Mouse (Mus musculus): ENCODE results near the gene Satb1. TPM values are rescaled to one million over a fixed set of nuclear protein-coding genes. Genes with fewer than 3 reads are reported as not detected.
A peak's percentile ranks its signal among the peaks of the same experiment; 100 is the strongest.

Gene Satb1
- polyA plus RNA-seq, 1 experiment from 2014 or later, result 5.0 TPM

DNA sequence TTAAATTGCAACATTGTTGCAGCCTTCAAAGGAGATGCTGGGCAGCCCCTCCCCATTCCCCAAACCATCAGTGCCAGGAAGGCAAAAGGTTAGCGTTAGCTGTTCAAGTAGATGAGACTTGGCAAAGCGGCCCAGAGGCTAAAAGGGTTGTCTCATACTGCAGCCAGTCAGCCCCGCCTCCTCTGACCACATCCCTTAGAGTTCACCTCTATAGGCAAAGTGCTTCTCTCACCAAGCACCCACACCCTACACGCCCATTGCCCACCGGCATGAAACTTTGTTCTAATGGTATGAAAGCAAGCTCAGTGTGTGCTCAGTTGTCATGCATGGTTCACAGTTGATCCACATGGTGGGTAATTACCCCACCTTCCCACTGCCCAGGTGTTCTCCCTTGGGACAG is 43.4 kb upstream of the Satb1 start:
- no peak for DNase-seq (ENCODE audit: low spot score)
- Histone ChIP-seq H3K4me1 (ENCODE audit: insufficient read depth, low read depth, low read length) (no peaks in the 10 kb centered on the region), H3K4me3 (ENCODE audit: low read depth, low read length) (no peak overlapping the region), H3K9me3 (ENCODE audit: low read length) (no peaks in the 10 kb centered on the region), H3K27me3 (replicated peaks; ENCODE audit: insufficient read depth, low read length) (no peaks in the 10 kb centered on the region), H3K9ac (replicated peaks; ENCODE audit: low read depth) (no peak overlapping the region), H3K4me2 (replicated peaks; ENCODE audit: low read depth, low read length) (no peak overlapping the region), H3K27ac (ENCODE audit: low read length) (no peak overlapping the region), H3K36me3 (ENCODE audit: insufficient read depth, low read length) (no peaks in the 10 kb centered on the region)
- no peak for ATAC-seq
- 80% methylated on average over 5 of the region's 5 CpGs for WGBS
- no peak for TF ChIP-seq CTCF (IDR thresholded peaks at IDR 0.05)
- TF ChIP-seq EP300 (IDR thresholded peaks at IDR 0.05), result no peak

DNA sequence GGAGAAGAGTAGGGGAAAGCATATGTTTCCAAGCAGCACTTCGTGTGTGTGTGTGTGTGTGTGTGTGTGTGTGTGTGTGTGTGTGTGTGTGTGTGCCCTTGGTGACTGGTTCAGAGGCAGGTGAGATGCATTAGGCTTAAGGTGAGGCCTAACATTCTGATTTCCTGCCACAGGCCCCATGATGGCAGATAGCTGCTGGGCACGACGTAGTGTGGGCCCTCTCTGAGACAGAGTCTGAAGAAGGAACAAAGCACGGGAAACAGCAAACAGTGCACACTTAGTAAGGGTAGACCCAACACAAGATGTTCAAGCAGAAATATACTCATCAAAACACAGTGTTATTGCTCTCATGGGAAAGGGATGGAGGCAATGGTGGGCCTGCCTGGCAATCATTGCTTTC is 24.5 kb upstream of the Satb1 start:
- no peak for ATAC-seq

GRCm38 (mm10) chr17:51856332-51856731 is 23.2 kb upstream of the Satb1 start:
- H3K9me3 ChIP-seq (ENCODE audit: low read length), result no peaks in the 10 kb centered on the region
- H3K27me3 ChIP-seq (replicated peaks; ENCODE audit: insufficient read depth, low read length), result no peaks in the 10 kb centered on the region
- ATAC-seq (no peak), DNase-seq (ENCODE audit: low spot score) (no peak)
- H3K4me2 ChIP-seq (replicated peaks; ENCODE audit: low read depth, low read length), result no peak overlapping the region
- no peaks in the 10 kb centered on the region for H3K4me1 ChIP-seq (ENCODE audit: insufficient read depth, low read depth, low read length)
- no peak for TF ChIP-seq CTCF (IDR thresholded peaks at IDR 0.05)
- TF ChIP-seq EP300 (IDR thresholded peaks at IDR 0.05), result no peak
- no peak overlapping the region for H3K27ac ChIP-seq (ENCODE audit: low read length)
- WGBS, result 71% methylated on average over 3 of the region's 3 CpGs
- no peak overlapping the region for H3K9ac ChIP-seq (replicated peaks; ENCODE audit: low read depth)
- no peak overlapping the region for H3K4me3 ChIP-seq (ENCODE audit: low read depth, low read length)
- H3K36me3 ChIP-seq (ENCODE audit: insufficient read depth, low read length), result no peaks in the 10 kb centered on the region

More for the DNA sequence above, 24.5 kb upstream of the Satb1 start:
- Histone ChIP-seq H3K4me3 (ENCODE audit: low read depth, low read length) (no peak overlapping the region), H3K27ac (ENCODE audit: low read length) (no peak overlapping the region), H3K36me3 (ENCODE audit: insufficient read depth, low read length) (no peaks in the 10 kb centered on the region), H3K4me1 (ENCODE audit: insufficient read depth, low read depth, low read length) (no peaks in the 10 kb centered on the region), H3K9ac (replicated peaks; ENCODE audit: low read depth) (no peak overlapping the region), H3K27me3 (replicated peaks; ENCODE audit: insufficient read depth, low read length) (no peaks in the 10 kb centered on the region), H3K4me2 (replicated peaks; ENCODE audit: low read depth, low read length) (no peak overlapping the region), H3K9me3 (ENCODE audit: low read length) (no peaks in the 10 kb centered on the region)
- WGBS, result 84% methylated on average over 4 of the region's 4 CpGs
- TF ChIP-seq CTCF (IDR thresholded peaks at IDR 0.05) (no peak), EP300 (IDR thresholded peaks at IDR 0.05) (no peak)
- no peak for DNase-seq (ENCODE audit: low spot score)

GRCm38 (mm10) chr17:51855261-51855660 is 22.2 kb upstream of the Satb1 start:
- no peaks in the 10 kb centered on the region for H3K9me3 ChIP-seq (ENCODE audit: low read length)
- ATAC-seq (no peak), DNase-seq (ENCODE audit: low spot score) (no peak)
- no peak overlapping the region for H3K9ac ChIP-seq (replicated peaks; ENCODE audit: low read depth)
- H3K4me1 ChIP-seq (ENCODE audit: insufficient read depth, low read depth, low read length), result no peaks in the 10 kb centered on the region
- H3K36me3 ChIP-seq (ENCODE audit: insufficient read depth, low read length), result no peaks in the 10 kb centered on the region
- 70% methylated on average over 3 of the region's 3 CpGs for WGBS
- H3K4me3 ChIP-seq (ENCODE audit: low read depth, low read length), result no peak overlapping the region
- no peak overlapping the region for H3K27ac ChIP-seq (ENCODE audit: low read length)
- no peaks in the 10 kb centered on the region for H3K27me3 ChIP-seq (replicated peaks; ENCODE audit: insufficient read depth, low read length)
- no peak overlapping the region for H3K4me2 ChIP-seq (replicated peaks; ENCODE audit: low read depth, low read length)
- no peak for TF ChIP-seq EP300 (IDR thresholded peaks at IDR 0.05)
- no peak for TF ChIP-seq CTCF (IDR thresholded peaks at IDR 0.05)

- H3K4me3 ChIP-seq (ENCODE audit: low read depth, low read length), result no peak overlapping the region
- H3K27me3 ChIP-seq (replicated peaks; ENCODE audit: insufficient read depth, low read length), result no peaks in the 10 kb centered on the region
- no peak overlapping the region for H3K4me2 ChIP-seq (replicated peaks; ENCODE audit: low read depth, low read length)
- no peak overlapping the region for H3K27ac ChIP-seq (ENCODE audit: low read length)
- H3K9me3 ChIP-seq (ENCODE audit: low read length), result no peaks in the 10 kb centered on the region
- H3K4me1 ChIP-seq (ENCODE audit: insufficient read depth, low read depth, low read length), result no peaks in the 10 kb centered on the region
- no peak for ATAC-seq
- 42% methylated on average over 5 of the region's 5 CpGs for WGBS
- H3K9ac ChIP-seq (replicated peaks; ENCODE audit: low read depth), result no peak overlapping the region
- H3K36me3 ChIP-seq (ENCODE audit: insufficient read depth, low read length), result no peaks in the 10 kb centered on the region
- TF ChIP-seq CTCF (IDR thresholded peaks at IDR 0.05), result no peak
- TF ChIP-seq EP300 (IDR thresholded peaks at IDR 0.05), result no peak
- DNase-seq (ENCODE audit: low spot score), result peak; percentile 5
Observed at GRCm38 (mm10) chr17:51853952-51854351, 20.9 kb upstream of the Satb1 start.

DNA sequence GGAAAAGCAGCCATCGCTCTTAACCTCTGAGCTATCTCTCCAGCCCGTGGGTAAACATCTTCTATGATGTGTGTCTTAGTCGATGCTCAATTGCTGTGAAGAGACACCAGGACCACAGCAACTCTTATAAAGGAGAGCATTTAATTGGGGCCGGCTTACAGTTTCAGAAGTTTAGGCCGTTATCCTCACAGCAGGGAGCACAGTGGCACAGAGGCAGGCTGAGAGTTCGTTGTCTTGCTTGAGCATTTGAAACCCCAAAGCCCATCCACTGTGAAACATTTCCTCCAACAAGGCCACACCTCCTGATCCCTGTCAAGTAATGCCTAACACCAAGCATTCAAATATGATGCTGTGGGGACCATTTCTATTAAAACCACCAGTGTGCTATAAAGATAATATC is 7.5 kb upstream of the Satb1 start:
- no peak for DNase-seq (ENCODE audit: low spot score)
- Histone ChIP-seq H3K4me2 (replicated peaks; ENCODE audit: low read depth, low read length) (no peak overlapping the region), H3K9me3 (ENCODE audit: low read length) (no peaks in the 10 kb centered on the region), H3K27ac (ENCODE audit: low read length) (no peak overlapping the region), H3K9ac (replicated peaks; ENCODE audit: low read depth) (no peak overlapping the region), H3K4me1 (ENCODE audit: insufficient read depth, low read depth, low read length) (no peaks in the 10 kb centered on the region), H3K36me3 (ENCODE audit: insufficient read depth, low read length) (no peaks in the 10 kb centered on the region), H3K4me3 (ENCODE audit: low read depth, low read length) (no peak overlapping the region), H3K27me3 (replicated peaks; ENCODE audit: insufficient read depth, low read length) (peaks cover 9% of the 10 kb centered on the region)
- ATAC-seq, result no peak
- TF ChIP-seq EP300 (IDR thresholded peaks at IDR 0.05), result no peak
- no peak for TF ChIP-seq CTCF (IDR thresholded peaks at IDR 0.05)
- 74% methylated on average over 6 of the region's 6 CpGs for WGBS

DNA sequence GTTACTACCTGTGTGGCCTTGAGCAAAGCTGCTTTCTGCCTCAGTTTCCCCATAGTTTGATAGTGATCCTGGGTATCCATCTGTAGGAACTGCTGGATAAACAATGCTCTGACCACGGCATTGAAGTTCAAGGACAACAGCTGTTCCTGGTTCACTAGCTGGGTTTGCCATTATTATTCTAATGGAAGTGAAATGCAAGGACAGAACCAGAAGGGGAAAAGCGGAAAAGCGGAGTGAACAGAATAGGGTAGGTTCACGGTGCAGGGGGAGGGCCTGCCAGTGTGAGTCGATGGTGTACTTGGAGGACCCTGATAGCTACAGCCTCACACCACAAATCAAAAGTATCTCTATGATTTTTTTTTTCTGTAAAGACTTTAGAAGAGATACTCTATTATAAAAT is 6.4 kb upstream of the Satb1 start:
- Histone ChIP-seq H3K4me2 (replicated peaks; ENCODE audit: low read depth, low read length) (no peak overlapping the region), H3K9ac (replicated peaks; ENCODE audit: low read depth) (no peak overlapping the region), H3K36me3 (ENCODE audit: insufficient read depth, low read length) (no peaks in the 10 kb centered on the region), H3K4me3 (ENCODE audit: low read depth, low read length) (no peak overlapping the region), H3K4me1 (ENCODE audit: insufficient read depth, low read depth, low read length) (no peaks in the 10 kb centered on the region), H3K27me3 (replicated peaks; ENCODE audit: insufficient read depth, low read length) (peaks cover 18% of the 10 kb centered on the region), H3K27ac (ENCODE audit: low read length) (no peak overlapping the region), H3K9me3 (ENCODE audit: low read length) (no peaks in the 10 kb centered on the region)
- no peak for TF ChIP-seq CTCF (IDR thresholded peaks at IDR 0.05)
- no peak for TF ChIP-seq EP300 (IDR thresholded peaks at IDR 0.05)
- no peak for ATAC-seq
- 83% methylated on average over 5 of the region's 5 CpGs for WGBS
- DNase-seq (ENCODE audit: low spot score), result no peak

All from lung, postnatal 0 days (tissue).